Mouse (Mus musculus): ENCODE data around the gene Cish. TPM values are rescaled to one million over a fixed set of nuclear protein-coding genes. Genes with fewer than 3 reads are reported as not detected.

The Cish gene
- total RNA-seq, 2 experiments from 2014 or later, result 5.8 to 9.4 TPM

GRCm38 (mm10) chr9:107273184-107273583 is 22.6 kb upstream of the Cish start:
- no peak for DNase-seq (ENCODE audit: low spot score in 2 of 2)
- intact Hi-C loops (cut with DNase I), result no loop called here

- intact Hi-C loops (cut with DNase I), result no loop called here
- no peak for DNase-seq (ENCODE audit: low spot score in 2 of 2)
Observed at GRCm38 (mm10) chr9:107274751-107275150, 21.1 kb upstream of the Cish start.

GRCm38 (mm10) chr9:107275710-107276109 is 20.1 kb upstream of the Cish start:
- intact Hi-C loops (cut with DNase I), result no loop called here
- DNase-seq (ENCODE audit: low spot score in 2 of 2), result no peak

GRCm38 (mm10) chr9:107277603-107278002 is 18.2 kb upstream of the Cish start:
- DNase-seq (ENCODE audit: low spot score in 2 of 2), result no peak
- intact Hi-C loops (cut with DNase I), result no loop called here

GRCm38 (mm10) chr9:107278126-107278525 is 17.7 kb upstream of the Cish start:
- intact Hi-C loops (cut with DNase I), result no loop called here
- DNase-seq (ENCODE audit: low spot score in 2 of 2), result peak in 1 of 2 experiments; percentile 59

GRCm38 (mm10) chr9:107278527-107279377 is 17.1 kb upstream of the Cish start:
- DNase-seq (ENCODE audit: low spot score in 2 of 2), result no peak
- intact Hi-C loops (cut with DNase I), result no loop called here

- no peak for DNase-seq (ENCODE audit: low spot score in 2 of 2)
- intact Hi-C loops (cut with DNase I), result no loop called here
Observed at GRCm38 (mm10) chr9:107279378-107280321, 16.2 kb upstream of the Cish start.

GRCm38 (mm10) chr9:107280322-107281027 is 15.4 kb upstream of the Cish start:
- intact Hi-C loops (cut with DNase I), result no loop called here

GRCm38 (mm10) chr9:107281241-107281987 is 14.4 kb upstream of the Cish start:
- DNase-seq (ENCODE audit: low spot score in 2 of 2), result no peak
- intact Hi-C loops (cut with DNase I), result no loop called here

More at GRCm38 (mm10) chr9:107280322-107281027, 15.4 kb upstream of the Cish start:
- no peak for DNase-seq (ENCODE audit: low spot score in 2 of 2)

- intact Hi-C loops (cut with DNase I), result no loop called here
Observed at GRCm38 (mm10) chr9:107282951-107283350, 12.9 kb upstream of the Cish start.

GRCm38 (mm10) chr9:107285009-107285408 is 10.8 kb upstream of the Cish start:
- intact Hi-C loops (cut with DNase I), result loop anchor here (5.0 kb wide), 1 partner anchor 313 kb away; no protein-coding TSS in a partner anchor
- no peak for DNase-seq (ENCODE audit: low spot score in 2 of 2)

More at GRCm38 (mm10) chr9:107282951-107283350, 12.9 kb upstream of the Cish start:
- DNase-seq (ENCODE audit: low spot score in 2 of 2), result no peak

- DNase-seq (ENCODE audit: low spot score in 2 of 2), result no peak
- intact Hi-C loops (cut with DNase I), result loop anchor here (5.0 kb wide), 1 partner anchor 315 kb away; no protein-coding TSS in a partner anchor
Observed at GRCm38 (mm10) chr9:107287294-107287693, 8.5 kb upstream of the Cish start.

- DNase-seq (ENCODE audit: low spot score in 2 of 2), result no peak
- intact Hi-C loops (cut with DNase I), result loop anchor here (5.0 kb wide), 1 partner anchor 316 kb away; no protein-coding TSS in a partner anchor
Observed at GRCm38 (mm10) chr9:107288105-107288650, 7.6 kb upstream of the Cish start.

- DNase-seq (ENCODE audit: low spot score in 2 of 2), result no peak
- intact Hi-C loops (cut with DNase I), result loop anchor here (1.0 to 5.0 kb wide), 2 partner anchors 42 to 316 kb away; no protein-coding TSS in a partner anchor
Observed at GRCm38 (mm10) chr9:107288711-107289110, 7.1 kb upstream of the Cish start.

- peak; percentile 37 to 49 for DNase-seq (ENCODE audit: low spot score in 2 of 2)
- intact Hi-C loops (cut with DNase I), result loop anchor here (1.0 to 5.0 kb wide), 2 partner anchors 43 to 317 kb away; no protein-coding TSS in a partner anchor
Observed at GRCm38 (mm10) chr9:107289211-107290076, 6.4 kb upstream of the Cish start, which contains the start of gene Mapkapk3. TSS of gene Mapkapk3 (minus strand) at chr9:107289877.

GRCm38 (mm10) chr9:107290897-107291296 is 4.9 kb upstream of the Cish start:
- intact Hi-C loops (cut with DNase I), result loop anchor here (1.0 kb wide), 1 partner anchor 388 kb away; no protein-coding TSS in a partner anchor
- DNase-seq (ENCODE audit: low spot score in 2 of 2), result peak; percentile 78

- intact Hi-C loops (cut with DNase I), result loop anchor here (1.0 kb wide), 2 partner anchors 42 to 62 kb away; no protein-coding TSS in a partner anchor
- DNase-seq (ENCODE audit: low spot score in 2 of 2), result peak; percentile 73 to 75
Observed at GRCm38 (mm10) chr9:107294249-107294648, 1.6 kb upstream of the Cish start.

Data from left cerebral cortex, postnatal 25 days (tissue).